Mouse (Mus musculus): ENCODE data around the gene Plxnc1. TPM values are rescaled to one million over a fixed set of nuclear protein-coding genes. Genes with fewer than 3 reads are reported as not detected.

Gene Plxnc1
- total RNA-seq, 2 experiments from 2014 or later = 0.33 to 0.59 TPM

GRCm38 (mm10) chr10:94798128-94798527 lies 146.5 kb downstream of the Plxnc1 start:
- no peak for TF ChIP-seq CTCF (IDR thresholded peaks at IDR 0.05)

DNA sequence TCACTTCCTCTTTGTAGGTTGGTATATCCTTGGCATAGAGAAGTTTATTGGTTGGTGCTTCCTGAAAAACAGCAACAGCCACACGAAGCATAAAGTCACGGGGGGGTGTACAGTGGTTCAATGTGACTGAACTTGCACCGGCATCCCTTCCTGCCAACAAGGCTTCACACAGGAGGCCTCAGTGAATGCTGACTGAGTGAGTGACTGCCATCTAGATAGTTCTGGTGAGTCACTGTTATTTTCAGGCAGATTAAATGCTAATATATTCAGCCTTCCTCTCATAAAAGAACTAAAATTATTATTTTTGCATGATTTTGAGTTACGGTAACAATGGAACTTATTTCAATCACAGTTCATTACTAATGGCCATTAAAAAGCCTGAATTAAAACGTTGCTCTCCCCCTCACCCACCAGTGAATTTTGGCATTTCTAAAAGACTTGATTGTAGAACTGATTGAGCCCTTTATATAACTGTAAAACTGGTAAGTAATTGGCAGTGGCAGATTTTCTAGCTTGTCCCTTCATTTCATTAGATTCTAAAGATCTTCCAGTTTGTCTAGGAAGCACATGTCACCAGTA lies 149.9 kb downstream of the Plxnc1 start:
- H3K4me3 ChIP-seq = no peak overlapping the region
- H3K27ac ChIP-seq = no peak overlapping the region
- intact Hi-C loops (cut with DNase I) = no loop called here
- no peak for DNase-seq
- TF ChIP-seq CTCF (IDR thresholded peaks at IDR 0.05) = no peak

More at GRCm38 (mm10) chr10:94798128-94798527, 146.5 kb downstream of the Plxnc1 start:
- DNase-seq = no peak
- Histone ChIP-seq H3K27ac (no peak overlapping the region), H3K4me3 (no peak overlapping the region)
- intact Hi-C loops (cut with DNase I) = no loop called here

GRCm38 (mm10) chr10:94793914-94794313 lies 150.7 kb downstream of the Plxnc1 start:
- no peak for TF ChIP-seq CTCF (IDR thresholded peaks at IDR 0.05)
- H3K4me3 ChIP-seq = no peak overlapping the region
- DNase-seq = no peak
- intact Hi-C loops (cut with DNase I) = no loop called here
- H3K27ac ChIP-seq = no peak overlapping the region

DNA sequence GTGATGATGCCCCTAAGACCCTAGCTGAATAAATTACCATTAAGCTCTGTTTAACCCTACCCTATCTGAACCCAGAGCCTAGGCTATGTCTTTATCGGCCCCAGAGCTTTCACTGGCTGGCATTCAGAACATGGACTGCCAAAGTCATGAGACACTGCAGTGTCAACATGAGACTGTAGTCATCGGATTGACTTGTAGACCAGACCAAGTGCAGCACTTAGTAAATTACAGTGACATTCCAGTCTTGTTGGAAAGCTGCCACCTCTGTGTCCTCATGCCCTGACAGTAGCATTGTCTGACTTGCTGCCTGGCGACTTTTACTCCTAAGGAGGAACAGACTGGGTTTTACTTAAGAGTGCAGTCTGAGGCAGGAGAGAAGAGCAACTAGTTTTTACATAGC lies 155.4 kb downstream of the Plxnc1 start:
- Histone ChIP-seq H3K27ac (no peak overlapping the region), H3K4me3 (no peak overlapping the region)
- intact Hi-C loops (cut with DNase I) = no loop called here
- no peak for DNase-seq
- no peak for TF ChIP-seq CTCF (IDR thresholded peaks at IDR 0.05)

- TF ChIP-seq CTCF (IDR thresholded peaks at IDR 0.05) = no peak
- H3K27ac ChIP-seq = no peak overlapping the region
- DNase-seq = no peak
- H3K4me3 ChIP-seq = no peak overlapping the region
- intact Hi-C loops (cut with DNase I) = no loop called here
These were observed 163.9 kb downstream of the Plxnc1 start for GRCm38 (mm10) chr10:94780618-94781262.

DNA sequence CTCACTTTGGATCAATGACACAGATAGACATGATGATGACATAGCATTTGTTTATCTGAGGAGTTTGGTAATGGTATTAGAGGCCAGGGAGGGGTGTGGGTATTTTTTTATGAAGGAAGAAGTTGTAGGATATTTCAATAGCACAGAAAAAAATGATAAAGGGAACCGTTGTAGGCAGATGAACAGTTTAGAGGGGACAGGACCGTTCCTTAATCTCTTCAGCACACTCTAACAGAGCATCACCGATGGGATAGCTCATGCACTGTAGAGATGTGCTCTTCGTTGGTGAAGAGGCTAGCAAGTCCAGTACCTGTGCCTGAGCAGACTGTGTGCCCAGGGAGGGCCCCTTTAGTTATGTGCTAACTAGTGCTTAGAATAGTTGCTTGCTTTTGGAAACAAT lies 165.3 kb downstream of the Plxnc1 start:
- DNase-seq = no peak
- Histone ChIP-seq H3K27ac (no peak overlapping the region), H3K4me3 (no peak overlapping the region)
- intact Hi-C loops (cut with DNase I) = no loop called here
- no peak for TF ChIP-seq CTCF (IDR thresholded peaks at IDR 0.05)

DNA sequence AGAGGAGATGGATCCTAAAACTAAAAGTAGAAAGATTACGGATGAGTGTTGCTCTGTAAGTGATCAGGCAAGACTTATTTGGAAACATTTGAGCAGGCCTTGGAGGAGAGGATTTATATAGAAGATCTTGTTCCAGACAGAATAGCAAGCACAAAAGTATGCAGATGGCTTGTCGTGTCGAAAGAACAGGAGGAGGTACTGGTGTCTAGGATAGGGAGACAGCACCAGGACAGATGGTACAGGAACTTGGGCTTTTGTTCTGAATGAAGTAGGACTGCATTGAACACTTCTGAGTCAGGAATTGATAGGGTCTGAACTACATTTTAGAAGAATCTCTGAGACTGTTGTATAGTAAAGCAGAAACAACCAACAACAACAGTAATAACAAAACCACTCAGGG lies 167.1 kb downstream of the Plxnc1 start:
- no peak for DNase-seq
- intact Hi-C loops (cut with DNase I) = no loop called here
- no peak overlapping the region for H3K4me3 ChIP-seq
- H3K27ac ChIP-seq = no peak overlapping the region
- TF ChIP-seq CTCF (IDR thresholded peaks at IDR 0.05) = no peak

DNA sequence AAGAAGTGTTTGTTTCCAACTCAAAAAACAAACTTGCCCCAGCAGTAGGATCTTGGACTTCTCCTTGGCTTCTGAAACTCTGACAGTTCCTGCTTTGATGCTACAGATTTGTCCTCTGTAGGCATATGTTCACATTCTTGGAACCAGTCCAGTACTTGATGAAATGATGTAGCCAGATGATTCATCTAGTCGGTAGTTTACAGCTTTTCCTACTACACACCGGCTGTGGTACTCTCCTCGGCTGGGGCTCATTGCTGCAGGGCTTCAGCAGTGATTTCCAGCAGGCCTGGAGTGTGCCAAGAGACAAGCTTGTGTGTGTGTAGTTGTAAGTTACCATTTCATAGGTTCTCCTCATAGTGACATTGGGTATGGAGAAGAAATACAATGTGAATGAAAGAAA lies 173.1 kb downstream of the Plxnc1 start:
- intact Hi-C loops (cut with DNase I) = loop anchor here (5.0 kb wide), 1 partner anchor 149 kb away; no protein-coding TSS in a partner anchor
- DNase-seq = no peak
- H3K4me3 ChIP-seq = no peak overlapping the region
- no peak for TF ChIP-seq CTCF (IDR thresholded peaks at IDR 0.05)
- no peak overlapping the region for H3K27ac ChIP-seq

GRCm38 (mm10) chr10:94747011-94747410 lies 197.6 kb downstream of the Plxnc1 start:
- intact Hi-C loops (cut with DNase I) = no loop called here
- Histone ChIP-seq H3K4me3 (no peak overlapping the region), H3K27ac (no peak overlapping the region)
- no peak for TF ChIP-seq CTCF (IDR thresholded peaks at IDR 0.05)
- DNase-seq = peak; percentile 90

GRCm38 (mm10) chr10:94741459-94741858 lies 203.2 kb downstream of the Plxnc1 start:
- DNase-seq = no peak
- no peak for TF ChIP-seq CTCF (IDR thresholded peaks at IDR 0.05)
- H3K4me3 ChIP-seq = no peak overlapping the region
- intact Hi-C loops (cut with DNase I) = no loop called here
- no peak overlapping the region for H3K27ac ChIP-seq

Measured in gastrocnemius, adult 2 months (tissue).